Mouse (Mus musculus): ENCODE results near the gene Dennd1c. TPM values are rescaled to one million over a fixed set of nuclear protein-coding genes. Genes with fewer than 3 reads are reported as not detected.

The Dennd1c gene
- total and polyA plus RNA-seq, 2 experiments from 2014 or later, result 1.00 to 1.9 TPM

DNA sequence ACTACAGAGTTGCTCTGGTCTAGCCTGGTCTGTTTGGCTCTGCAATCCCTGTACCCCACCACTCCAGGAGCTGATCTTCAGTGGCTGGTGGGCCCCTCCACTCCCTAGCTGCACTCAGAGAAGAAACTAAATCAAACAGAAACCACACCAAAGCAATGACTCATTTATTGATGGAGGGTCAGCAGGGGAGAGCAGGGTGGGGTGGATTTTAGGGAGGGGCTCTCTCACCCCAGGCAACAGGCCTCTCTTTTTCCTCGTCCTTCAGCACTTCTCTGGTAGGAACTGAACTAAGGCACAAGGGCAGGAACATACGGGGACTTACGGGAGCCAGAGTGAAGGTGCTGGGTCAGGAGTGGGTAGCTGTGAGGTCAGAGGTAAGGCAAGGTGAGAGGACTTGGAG is 1.6 kb upstream of the Dennd1c start:
- H3K27ac ChIP-seq (ENCODE audit: low read depth, low read length), result no peak overlapping the region
- TF ChIP-seq CTCF (IDR thresholded peaks at IDR 0.05; ENCODE audit: low read depth), result no peak
- no peak overlapping the region for H3K4me2 ChIP-seq (ENCODE audit: low read depth)
- ATAC-seq (no peak), DNase-seq (no peak)
- H3K27me3 ChIP-seq (ENCODE audit: insufficient read depth, low read length), result no peaks in the 10 kb centered on the region
- no peak overlapping the region for H3K9ac ChIP-seq
- WGBS, result 83% methylated on average over 3 of the region's 3 CpGs
- no peaks in the 10 kb centered on the region for H3K9me3 ChIP-seq (ENCODE audit: low read length)
- H3K4me3 ChIP-seq (ENCODE audit: low read depth, low read length), result no peak overlapping the region
- no peaks in the 10 kb centered on the region for H3K4me1 ChIP-seq (ENCODE audit: insufficient read depth)
- peaks cover 39% of the 10 kb centered on the region for H3K36me3 ChIP-seq (ENCODE audit: insufficient read depth)

DNA sequence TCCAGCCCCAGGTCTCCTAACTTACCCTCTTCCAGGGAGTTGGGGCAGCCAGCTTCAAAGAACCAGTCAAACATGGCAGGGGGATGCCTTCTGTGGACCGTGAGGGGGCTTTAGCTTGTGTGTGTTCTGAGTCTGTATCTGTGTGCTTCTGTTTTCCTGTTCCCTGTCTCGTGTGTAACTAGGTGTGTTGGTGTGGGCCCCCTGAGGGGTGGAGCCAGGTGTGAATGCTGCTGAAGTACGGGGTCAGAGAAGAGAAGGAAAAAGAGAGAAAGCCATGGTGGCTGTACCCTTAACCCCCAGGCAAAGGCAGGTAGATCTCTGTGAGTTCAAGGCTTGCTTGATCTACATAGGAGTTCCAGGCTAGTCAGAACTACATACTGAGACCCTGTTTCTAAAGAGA is 1.4 kb downstream of the Dennd1c start:
- Histone ChIP-seq H3K27me3 (ENCODE audit: insufficient read depth, low read length) (no peaks in the 10 kb centered on the region), H3K4me1 (ENCODE audit: insufficient read depth) (no peaks in the 10 kb centered on the region), H3K27ac (ENCODE audit: low read depth, low read length) (no peak overlapping the region), H3K9ac (no peak overlapping the region), H3K36me3 (ENCODE audit: insufficient read depth) (peaks cover 22% of the 10 kb centered on the region), H3K4me3 (ENCODE audit: low read depth, low read length) (no peak overlapping the region), H3K4me2 (ENCODE audit: low read depth) (no peak overlapping the region), H3K9me3 (ENCODE audit: low read length) (no peaks in the 10 kb centered on the region)
- TF ChIP-seq CTCF (IDR thresholded peaks at IDR 0.05; ENCODE audit: low read depth), result no peak
- DNase-seq (no peak), ATAC-seq (no peak)
- 54% methylated on average over 3 of the region's 3 CpGs for WGBS

DNA sequence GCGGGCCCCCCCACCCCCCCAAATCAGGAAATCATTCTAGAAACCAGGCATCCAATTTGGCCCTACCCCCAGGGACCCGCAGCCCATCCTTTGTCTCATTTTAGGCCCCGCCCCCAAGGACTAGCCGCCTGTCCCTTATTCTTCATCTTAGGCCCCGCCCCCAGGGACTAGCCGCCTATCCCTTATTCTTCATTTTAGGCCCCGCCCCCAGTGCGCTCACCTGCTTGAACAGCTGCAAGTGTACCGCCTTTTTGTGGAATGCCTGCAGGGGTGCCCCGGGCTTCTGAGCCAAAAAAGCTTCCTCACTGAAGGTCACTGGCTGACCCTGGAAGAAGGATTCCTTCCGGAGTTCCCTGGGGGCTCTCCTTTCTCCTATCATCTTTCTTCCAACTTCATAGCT is 7.6 kb downstream of the Dennd1c start:
- Histone ChIP-seq H3K9me3 (ENCODE audit: low read length) (no peaks in the 10 kb centered on the region), H3K9ac (no peak overlapping the region), H3K27ac (ENCODE audit: low read depth, low read length) (no peak overlapping the region), H3K4me1 (ENCODE audit: insufficient read depth) (no peaks in the 10 kb centered on the region), H3K27me3 (ENCODE audit: insufficient read depth, low read length) (no peaks in the 10 kb centered on the region), H3K36me3 (ENCODE audit: insufficient read depth) (no peaks in the 10 kb centered on the region), H3K4me2 (ENCODE audit: low read depth) (0 out of 2 replicates have a peak overlapping the region, but pooled peaks have one; percentile 8), H3K4me3 (ENCODE audit: low read depth, low read length) (no peak overlapping the region)
- ATAC-seq (peak; percentile 32; the same call in 1 of the 2 replicates), DNase-seq (no peak)
- WGBS, result 6% methylated on average over 11 of the region's 11 CpGs
- TF ChIP-seq CTCF (IDR thresholded peaks at IDR 0.05; ENCODE audit: low read depth), result no peak

DNA sequence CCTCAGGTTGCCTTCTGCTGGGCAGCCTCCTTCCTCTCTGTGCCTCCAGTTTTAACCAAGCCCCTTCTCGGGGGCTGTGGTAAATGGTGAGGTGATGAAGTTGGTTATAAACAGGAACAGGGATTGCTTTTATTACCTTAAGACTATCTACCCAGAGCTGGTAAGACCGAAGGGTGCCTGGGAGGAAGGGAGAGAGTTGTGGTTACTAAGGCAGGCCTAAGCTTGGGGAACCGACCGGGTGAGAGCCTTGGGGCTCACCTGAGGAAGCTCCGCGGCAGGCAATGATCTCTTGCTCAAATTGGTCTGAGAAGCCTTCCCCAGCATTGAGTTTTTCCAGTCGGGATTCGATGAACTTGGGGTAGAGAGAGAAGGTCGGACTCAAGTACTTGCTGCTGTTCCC is 8.0 kb downstream of the Dennd1c start:
- no peaks in the 10 kb centered on the region for H3K36me3 ChIP-seq (ENCODE audit: insufficient read depth)

DNA sequence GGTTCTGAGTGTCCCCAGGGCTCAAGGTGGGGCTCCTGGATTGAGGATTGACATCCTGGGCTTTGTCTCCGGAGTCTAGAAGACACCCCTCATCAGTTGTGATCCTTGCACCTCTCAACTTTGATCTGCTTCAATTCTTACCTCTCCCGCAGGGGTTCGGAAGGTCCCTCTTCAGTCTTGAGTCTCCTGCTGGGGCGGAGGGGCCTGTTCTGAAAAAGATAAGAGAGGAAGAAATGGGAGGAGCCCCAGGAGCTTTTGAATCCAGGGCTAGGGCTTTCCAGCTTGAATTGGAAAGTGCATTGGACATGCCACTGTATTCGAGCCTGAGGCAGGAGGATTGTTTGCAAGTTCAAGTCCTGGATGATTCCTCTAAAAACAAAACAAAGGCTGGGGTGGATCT is 11.4 kb downstream of the Dennd1c start:
- no peak overlapping the region for H3K9ac ChIP-seq
- WGBS, result 58% methylated on average over 5 of the region's 5 CpGs
- no peaks in the 10 kb centered on the region for H3K9me3 ChIP-seq (ENCODE audit: low read length)
- no peak overlapping the region for H3K4me3 ChIP-seq (ENCODE audit: low read depth, low read length)
- no peaks in the 10 kb centered on the region for H3K36me3 ChIP-seq (ENCODE audit: insufficient read depth)
- no peaks in the 10 kb centered on the region for H3K4me1 ChIP-seq (ENCODE audit: insufficient read depth)
- no peak for DNase-seq
- no peak for TF ChIP-seq CTCF (IDR thresholded peaks at IDR 0.05; ENCODE audit: low read depth)
- ATAC-seq, result no peak
- H3K27ac ChIP-seq (ENCODE audit: low read depth, low read length), result no peak overlapping the region
- peaks cover 13% of the 10 kb centered on the region for H3K27me3 ChIP-seq (ENCODE audit: insufficient read depth, low read length)
- no peak overlapping the region for H3K4me2 ChIP-seq (ENCODE audit: low read depth)

More for the DNA sequence above, 8.0 kb downstream of the Dennd1c start:
- no peaks in the 10 kb centered on the region for H3K4me1 ChIP-seq (ENCODE audit: insufficient read depth)
- H3K27me3 ChIP-seq (ENCODE audit: insufficient read depth, low read length), result no peaks in the 10 kb centered on the region
- DNase-seq (no peak), ATAC-seq (0 out of 2 replicates have a peak, but pooled peaks have one; percentile 10)
- 13% methylated on average over 9 of the region's 9 CpGs for WGBS
- no peak overlapping the region for H3K27ac ChIP-seq (ENCODE audit: low read depth, low read length)
- no peaks in the 10 kb centered on the region for H3K9me3 ChIP-seq (ENCODE audit: low read length)
- no peak for TF ChIP-seq CTCF (IDR thresholded peaks at IDR 0.05; ENCODE audit: low read depth)
- 0 out of 2 replicates have a peak overlapping the region, but pooled peaks have one; percentile 19 for H3K9ac ChIP-seq
- H3K4me2 ChIP-seq (ENCODE audit: low read depth), result 0 out of 2 replicates have a peak overlapping the region, but pooled peaks have one; percentile 8
- H3K4me3 ChIP-seq (ENCODE audit: low read depth, low read length), result no peak overlapping the region

DNA sequence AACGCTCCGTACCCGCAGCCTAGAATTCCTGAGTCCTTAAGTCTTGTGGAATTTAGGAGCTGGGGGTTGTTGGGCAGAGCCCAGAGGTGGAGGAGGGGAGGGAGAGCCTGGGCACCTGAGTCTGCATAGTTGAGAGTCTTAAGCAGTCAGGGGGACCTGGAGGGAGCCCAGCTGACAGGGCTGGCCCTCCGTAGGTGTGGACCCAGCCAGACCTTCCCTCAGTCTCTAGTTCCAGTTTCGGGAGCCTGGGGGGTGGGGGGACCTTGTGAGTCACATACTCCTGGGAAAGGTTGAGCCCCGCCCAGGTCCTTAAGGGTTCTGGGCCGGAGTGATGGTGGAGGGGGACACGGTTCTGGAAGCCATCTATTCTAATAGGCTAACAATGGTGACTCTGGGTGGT is 15.3 kb downstream of the Dennd1c start:
- no peak for TF ChIP-seq CTCF (IDR thresholded peaks at IDR 0.05; ENCODE audit: low read depth)
- WGBS, result 11% methylated on average over 8 of the region's 8 CpGs
- no peak for ATAC-seq

DNA sequence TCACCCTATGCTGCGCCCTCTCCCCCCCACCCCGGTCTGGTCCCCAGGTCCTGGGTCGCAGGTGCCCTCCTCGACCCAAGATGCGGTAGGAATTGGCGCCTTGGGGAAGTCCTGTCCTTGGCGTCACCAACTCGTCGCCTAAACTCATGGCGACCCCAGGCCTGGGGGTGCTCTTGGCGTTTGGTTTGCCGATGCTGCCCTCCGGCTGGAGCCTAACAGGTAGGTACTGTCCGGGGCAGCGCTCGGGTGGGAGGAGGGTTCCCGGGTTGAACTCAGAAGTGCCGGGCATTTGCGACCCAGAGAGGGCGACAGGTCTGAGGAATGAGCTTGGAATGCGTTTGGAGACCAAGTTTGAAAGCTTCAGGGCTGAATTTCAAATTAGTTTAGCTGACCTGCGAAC is 15.8 kb downstream of the Dennd1c start:
- TF ChIP-seq CTCF (IDR thresholded peaks at IDR 0.05; ENCODE audit: low read depth), result no peak
- peaks cover 9% of the 10 kb centered on the region for H3K4me1 ChIP-seq (ENCODE audit: insufficient read depth)
- H3K9ac ChIP-seq, result no peak overlapping the region
- no peak overlapping the region for H3K27ac ChIP-seq (ENCODE audit: low read depth, low read length)
- WGBS, result 4% methylated on average over 22 of the region's 22 CpGs
- ATAC-seq (no peak), DNase-seq (no peak)
- peaks cover 22% of the 10 kb centered on the region for H3K27me3 ChIP-seq (ENCODE audit: insufficient read depth, low read length)
- H3K4me2 ChIP-seq (ENCODE audit: low read depth), result peak overlapping the region; percentile 45
- peak overlapping the region; percentile 30 for H3K4me3 ChIP-seq (ENCODE audit: low read depth, low read length)
- no peaks in the 10 kb centered on the region for H3K36me3 ChIP-seq (ENCODE audit: insufficient read depth)
- H3K9me3 ChIP-seq (ENCODE audit: low read length), result no peaks in the 10 kb centered on the region

More for the DNA sequence above, 15.3 kb downstream of the Dennd1c start:
- Histone ChIP-seq H3K27ac (ENCODE audit: low read depth, low read length) (no peak overlapping the region), H3K9ac (no peak overlapping the region), H3K36me3 (ENCODE audit: insufficient read depth) (no peaks in the 10 kb centered on the region), H3K27me3 (ENCODE audit: insufficient read depth, low read length) (peaks cover 22% of the 10 kb centered on the region), H3K4me3 (ENCODE audit: low read depth, low read length) (no peak overlapping the region), H3K4me1 (ENCODE audit: insufficient read depth) (peaks cover 8% of the 10 kb centered on the region), H3K4me2 (ENCODE audit: low read depth) (no peak overlapping the region), H3K9me3 (ENCODE audit: low read length) (no peaks in the 10 kb centered on the region)
- DNase-seq, result no peak
